Mouse (Mus musculus) urinary bladder, postnatal 4 days (tissue): Measurements from ENCODE around the gene Hspa1b.
"Not testable (repeated sequence)": the region's sequence is repeated elsewhere in the genome, so short reads cannot be mapped to it uniquely, and the experiment has no call there.

ENCODE experiments used
- DNase-seq, 2 experiments: peaks; one replicate each; pipeline ENCODE4 v3.0.0; 2021 to 2022; ENCODE audit warnings: low spot score in 2 of 2

Hspa1b gene

DNA sequence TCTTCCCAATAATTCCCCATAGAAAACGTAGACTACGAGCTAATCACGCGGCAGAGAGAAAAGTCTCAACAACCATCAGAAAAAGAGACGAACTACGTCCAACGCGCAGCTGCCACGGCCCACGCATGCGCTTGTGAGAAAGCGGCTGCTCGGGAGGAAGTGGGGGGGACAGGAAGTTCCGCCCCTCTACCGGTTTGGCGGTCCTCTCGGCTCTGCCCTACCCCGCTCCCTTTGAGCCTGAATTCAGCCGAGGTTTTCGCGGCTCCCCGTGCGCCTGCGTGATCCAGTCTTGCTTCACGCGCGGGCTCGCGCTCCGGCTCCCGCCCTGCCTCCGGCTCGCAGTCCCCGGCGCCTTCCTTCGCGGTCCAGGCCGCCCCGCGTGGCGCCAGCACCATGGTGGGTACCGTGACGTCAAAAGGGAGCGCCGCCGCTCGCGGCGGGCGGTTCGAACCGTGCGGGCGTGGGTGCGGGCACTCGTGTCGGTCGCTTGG is 22.7 kb upstream of the Hspa1b start, which contains the start of gene Lsm2:
TSS of gene Lsm2 (plus strand) at position 173 of the 491 bp plus-strand sequence.
- peak; percentile 88 to 89 for DNase-seq

DNA sequence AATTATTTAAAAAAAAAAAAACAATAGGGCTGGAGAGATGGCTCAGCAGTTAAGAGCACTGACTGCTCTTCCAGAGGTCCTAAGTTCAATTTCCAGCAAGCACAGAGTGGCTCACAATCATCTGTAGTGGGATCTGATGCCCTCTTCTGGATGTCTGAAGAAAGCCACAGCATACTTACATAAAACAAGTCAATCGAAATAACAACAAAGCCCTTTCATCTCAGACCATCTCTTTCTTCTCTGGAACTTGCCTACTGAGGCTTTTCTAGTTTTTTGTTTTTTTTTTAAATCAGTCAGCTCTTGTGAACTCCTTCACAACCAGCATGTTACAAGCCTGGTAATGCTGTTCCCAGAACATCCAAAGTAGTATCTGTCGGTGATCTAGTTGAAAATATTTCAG is 21.6 kb upstream of the Hspa1b start:
- DNase-seq = no peak

DNA sequence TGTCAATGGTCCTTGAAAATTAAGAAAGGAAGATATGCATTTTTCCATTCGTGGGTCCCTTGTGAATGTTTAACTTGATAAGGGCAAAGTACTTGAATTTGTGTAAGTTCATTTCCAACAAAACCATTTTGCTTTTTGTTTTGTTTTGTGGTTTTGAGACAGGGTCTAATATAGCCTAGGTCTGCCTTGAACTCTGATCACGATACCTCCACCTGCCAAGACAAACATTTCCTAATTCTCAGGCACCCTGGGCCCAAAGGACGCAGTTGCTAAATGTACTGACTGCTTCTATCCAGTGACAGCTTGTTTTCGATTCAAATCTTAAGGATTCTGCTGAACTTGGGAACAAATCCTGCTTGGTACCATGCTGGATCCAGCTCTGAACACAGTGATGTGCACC is 20.6 kb upstream of the Hspa1b start:
- no peak for DNase-seq

DNA sequence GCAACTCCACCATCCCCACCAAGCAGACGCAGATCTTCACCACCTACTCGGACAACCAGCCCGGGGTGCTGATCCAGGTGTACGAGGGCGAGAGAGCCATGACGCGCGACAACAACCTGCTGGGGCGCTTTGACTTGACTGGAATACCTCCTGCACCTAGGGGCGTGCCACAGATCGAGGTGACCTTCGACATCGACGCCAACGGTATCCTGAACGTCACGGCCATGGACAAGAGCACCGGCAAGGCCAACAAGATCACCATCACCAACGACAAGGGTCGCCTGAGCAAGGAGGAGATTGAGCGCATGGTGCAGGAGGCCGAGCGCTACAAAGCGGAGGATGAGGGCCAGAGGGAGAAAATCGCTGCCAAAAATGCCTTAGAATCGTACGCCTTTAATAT is 19.2 kb upstream of the Hspa1b start:
- DNase-seq = no peak

DNA sequence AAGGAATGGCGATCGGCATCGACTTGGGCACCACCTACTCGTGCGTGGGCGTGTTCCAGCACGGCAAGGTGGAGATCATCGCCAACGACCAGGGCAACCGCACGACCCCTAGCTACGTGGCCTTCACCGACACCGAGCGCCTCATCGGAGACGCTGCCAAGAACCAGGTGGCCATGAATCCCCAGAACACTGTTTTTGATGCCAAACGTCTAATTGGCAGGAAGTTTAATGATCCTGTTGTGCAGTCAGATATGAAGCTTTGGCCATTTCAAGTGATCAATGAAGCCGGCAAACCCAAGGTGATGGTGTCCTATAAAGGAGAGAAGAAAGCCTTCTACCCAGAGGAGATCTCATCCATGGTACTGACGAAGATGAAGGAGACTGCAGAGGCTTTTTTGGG is 18.0 kb upstream of the Hspa1b start:
- no peak for DNase-seq

DNA sequence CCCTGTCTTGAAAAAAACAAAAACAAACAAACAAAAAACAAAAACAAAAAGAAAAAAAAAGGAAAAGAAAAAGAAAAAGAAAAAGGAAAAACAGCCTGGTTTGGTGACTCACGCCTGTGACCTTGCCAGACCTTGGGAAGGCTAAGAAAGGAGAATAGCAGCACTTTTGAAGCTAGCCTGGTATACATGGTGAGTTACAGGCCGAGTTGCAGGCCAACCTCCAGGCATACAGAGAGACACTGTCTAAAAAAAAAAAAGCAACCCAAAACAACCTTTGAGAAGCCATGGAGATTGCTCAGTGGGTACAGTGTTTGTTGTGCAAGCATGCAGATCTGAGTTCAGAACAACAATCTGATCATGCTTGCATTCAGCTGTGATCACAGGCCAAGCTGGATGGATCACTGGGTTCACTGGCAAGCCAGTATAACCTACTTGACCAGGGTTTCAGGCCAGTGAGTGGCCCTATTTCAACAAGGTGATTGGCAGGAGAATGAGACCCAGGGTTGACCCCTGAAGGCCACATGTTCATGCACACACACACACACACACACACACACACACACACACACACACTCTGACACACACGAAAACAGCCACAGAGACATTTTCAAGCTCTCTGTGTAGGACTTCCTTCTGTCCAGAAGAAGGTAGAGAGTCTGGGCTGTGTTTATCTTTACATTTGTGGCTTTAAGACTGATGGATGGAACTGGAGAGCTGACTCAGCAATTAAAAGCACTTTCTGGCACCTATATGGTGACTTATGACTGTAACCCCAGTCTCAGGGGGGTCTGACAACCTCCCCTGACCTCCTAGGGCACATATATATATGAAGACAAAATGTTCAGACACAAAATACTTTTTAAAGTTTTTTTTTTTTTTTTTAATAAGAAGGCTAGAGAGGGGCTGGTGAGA is 16.8 kb upstream of the Hspa1b start:
- no peak for DNase-seq

DNA sequence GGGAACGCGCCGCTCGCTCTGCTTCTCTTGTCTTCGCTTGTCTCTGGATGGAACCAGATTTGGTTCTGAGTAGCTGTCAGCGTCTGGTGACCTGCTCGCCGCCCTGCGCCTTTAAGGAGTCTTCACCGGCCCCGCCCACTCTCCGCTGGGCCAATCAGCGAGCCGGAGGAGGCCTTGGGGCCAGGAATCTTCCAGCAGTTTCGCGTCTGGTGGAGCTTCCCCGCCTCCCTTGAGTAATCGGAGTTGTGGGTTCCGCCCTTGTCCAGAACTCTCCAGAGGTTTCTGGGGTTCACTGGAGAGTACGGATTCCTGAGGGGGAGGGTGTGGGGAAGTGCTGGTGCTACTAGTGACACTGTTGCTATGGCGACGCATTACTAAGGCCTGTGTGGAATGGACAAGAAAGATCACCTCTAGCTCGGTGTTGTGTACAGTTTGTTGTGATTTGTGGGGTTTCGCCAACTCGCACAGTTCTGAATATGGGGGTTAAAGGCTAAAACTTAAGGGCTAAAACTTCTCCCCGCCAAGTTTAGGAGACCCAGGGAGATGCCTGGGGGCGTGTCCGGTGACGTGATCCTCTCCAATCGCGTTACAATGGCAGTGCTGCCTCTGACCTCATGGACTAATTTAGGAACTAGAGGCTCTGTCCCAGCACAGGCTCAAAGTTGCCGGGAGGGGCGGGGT is 13.2 kb upstream of the Hspa1b start, which contains the start of the genes Hspa1a and Hspa1l:
TSS of gene Hspa1a (minus strand) at position 88 of the 681 bp plus-strand sequence.
TSS of gene Hspa1l (plus strand) at position 635 of the 681 bp plus-strand sequence.
- DNase-seq = peak; percentile 74 to 81

DNA sequence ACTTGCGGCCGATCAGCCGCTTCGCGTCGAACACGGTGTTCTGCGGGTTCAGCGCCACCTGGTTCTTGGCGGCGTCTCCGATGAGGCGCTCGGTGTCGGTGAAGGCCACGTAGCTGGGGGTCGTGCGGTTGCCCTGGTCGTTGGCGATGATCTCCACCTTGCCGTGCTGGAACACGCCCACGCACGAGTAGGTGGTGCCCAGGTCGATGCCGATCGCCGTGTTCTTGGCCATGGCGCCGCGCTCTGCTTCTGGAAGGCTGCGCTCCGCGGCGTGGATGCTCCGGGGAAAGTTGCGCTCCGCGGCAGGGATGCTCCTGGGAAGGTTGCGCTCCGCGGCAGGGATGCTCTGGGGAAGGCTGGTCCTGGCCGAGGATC is 12.6 kb upstream of the Hspa1b start:
- DNase-seq = not testable (repeated sequence)

DNA sequence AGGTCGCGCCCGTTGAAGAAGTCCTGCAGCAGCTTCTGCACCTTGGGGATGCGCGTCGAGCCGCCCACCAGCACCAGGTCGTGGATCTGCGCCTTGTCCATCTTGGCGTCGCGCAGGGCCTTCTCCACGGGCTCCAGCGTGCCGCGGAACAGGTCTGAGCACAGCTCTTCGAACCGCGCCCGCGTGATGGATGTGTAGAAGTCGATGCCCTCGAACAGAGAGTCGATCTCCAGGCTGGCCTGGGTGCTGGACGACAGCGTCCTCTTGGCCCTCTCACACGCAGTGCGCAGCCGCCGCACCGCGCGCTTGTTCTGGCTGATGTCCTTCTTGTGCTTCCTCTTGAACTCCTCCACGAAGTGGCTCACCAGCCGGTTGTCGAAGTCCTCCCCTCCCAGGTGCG is 11.8 kb upstream of the Hspa1b start:
- DNase-seq = not testable (repeated sequence)

DNA sequence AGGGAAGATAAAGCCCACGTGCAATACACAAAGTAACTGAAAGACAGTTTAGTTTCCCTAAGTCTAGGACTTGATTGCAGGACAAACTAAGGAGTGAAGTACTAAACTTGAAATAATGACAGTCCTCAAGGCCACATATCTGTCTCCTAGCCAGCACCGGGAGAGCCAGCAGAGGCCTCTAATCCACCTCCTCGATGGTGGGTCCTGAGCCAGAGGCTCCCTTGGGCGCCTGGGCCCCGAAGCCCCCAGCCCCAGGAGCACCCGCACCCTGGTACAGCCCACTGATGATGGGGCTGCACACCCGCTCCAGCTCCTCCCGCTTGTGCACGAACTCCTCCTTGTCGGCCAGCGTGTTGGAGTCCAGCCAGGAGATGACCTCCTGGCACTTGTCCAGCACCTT is 10.8 kb upstream of the Hspa1b start, which contains the start of gene Gm20481:
TSS of gene Gm20481 (plus strand) at position 91 of the 400 bp plus-strand sequence.
- DNase-seq = not testable (repeated sequence)

DNA sequence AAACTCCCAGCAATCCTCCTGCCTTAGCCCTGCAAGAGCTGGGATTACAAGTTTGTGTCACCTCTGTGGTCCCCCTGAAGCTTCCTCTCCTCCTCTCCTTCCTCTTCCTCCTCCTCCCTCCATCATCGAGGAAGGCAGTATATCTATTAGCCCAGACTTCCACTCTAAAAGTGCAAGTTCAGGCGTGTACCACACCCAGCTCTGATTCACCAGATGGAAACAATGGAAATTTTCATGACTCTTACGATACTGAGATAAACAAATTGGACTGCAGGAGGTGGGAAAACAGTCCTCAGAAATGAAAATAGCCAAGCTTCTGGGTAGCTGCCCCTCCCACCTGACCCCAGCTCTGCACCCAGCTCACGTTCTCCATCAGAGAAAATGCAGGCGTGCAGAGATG is 6.6 kb upstream of the Hspa1b start:
- DNase-seq = no peak

DNA sequence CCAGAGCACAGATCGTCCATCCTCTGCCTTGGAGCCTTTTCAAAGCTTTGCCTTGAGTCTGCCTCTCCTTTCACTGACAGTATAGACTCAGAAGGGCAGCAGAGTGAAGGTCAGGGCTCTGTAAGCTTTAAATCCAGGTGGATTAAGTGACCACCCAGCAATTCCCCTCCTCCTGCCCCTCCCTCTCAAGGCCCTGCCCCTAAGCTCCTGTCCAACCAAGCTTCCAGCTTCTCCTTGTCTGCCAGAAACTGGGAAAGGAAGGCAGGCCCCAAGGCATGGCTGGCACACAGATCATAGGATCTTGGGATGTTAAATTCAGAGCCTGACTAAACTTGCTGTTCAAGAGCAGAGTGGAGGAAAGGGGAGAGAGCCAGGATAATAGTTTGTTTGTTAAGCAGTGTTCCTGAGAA is 5.6 kb upstream of the Hspa1b start:
- DNase-seq = peak in 1 of 2 experiments; percentile 37

DNA sequence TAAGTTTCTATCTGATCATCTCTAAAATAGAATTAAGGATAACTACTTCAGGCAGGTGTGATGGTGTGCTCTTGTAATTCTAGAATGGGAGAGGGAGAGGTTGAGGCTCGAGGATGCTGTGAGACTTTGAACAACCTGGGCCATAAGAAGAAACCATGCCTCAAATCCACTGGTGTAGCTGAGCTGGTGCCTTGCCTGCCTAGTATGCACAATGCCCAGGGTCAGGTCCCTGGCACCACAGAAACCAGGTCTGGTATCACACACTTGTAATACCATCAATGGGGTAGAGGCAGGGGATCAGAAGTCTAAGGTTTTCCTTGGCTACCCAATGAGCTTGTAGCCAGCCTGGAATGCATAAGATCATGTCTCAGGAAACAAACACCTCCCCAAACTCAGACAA is 3.8 kb upstream of the Hspa1b start:
- DNase-seq = no peak

DNA sequence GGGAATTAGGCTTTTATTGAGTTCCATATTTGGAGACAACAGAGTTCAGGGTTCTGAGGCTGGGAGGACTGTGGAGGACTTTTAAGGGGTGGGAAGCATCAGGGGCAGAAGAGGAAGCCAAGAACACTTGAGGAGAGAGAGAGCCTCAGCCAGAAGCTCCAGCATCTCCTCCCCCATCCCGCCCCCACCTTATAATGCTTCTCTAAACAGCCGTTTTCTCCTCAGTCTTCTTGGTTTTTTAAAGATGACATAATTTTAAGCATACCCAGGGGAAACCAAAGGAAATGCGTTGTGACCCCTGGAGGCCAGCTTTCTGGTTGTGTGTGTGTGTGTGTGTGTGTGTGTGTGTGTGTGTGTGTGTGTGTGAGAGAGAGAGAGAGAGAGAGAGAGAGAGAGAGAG is 3.1 kb upstream of the Hspa1b start:
- DNase-seq = no peak

DNA sequence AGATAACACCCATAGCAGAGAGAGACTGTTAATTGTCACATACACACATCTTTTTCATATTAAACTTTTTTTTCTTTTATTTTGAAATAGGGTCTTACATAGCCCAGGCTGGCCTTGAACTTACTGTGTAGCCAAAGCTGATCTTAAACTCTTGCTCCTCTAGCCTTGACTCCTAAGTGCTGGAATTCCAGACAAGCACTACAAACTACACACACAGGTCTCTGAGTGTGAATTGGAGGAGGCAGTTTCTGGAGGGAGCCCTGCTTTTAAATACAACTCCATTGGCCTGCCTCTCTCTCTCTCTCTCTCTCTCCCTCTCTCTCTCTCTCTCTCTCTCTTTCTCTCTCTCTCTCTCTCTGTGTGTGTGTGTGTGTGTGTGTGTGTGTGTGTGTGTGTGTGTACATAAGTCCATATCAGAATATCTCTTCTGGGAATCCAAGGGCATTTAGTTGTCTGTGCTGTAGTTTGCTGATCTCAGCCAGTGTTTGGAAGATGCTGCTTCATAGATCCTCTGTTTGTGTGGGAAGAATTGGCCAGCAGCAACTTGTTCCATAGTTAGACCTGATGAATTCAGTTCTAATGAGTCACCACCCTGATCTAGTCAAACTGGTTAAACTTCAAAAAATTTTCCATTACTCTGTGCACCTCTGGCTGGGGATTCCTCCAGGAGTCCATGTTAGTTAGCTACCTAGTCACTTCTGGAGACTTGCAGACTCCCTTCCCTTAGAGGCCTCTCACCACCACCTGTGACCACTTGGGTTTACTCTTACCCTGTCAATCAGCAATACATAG is 1.9 kb upstream of the Hspa1b start:
- no peak for DNase-seq

DNA sequence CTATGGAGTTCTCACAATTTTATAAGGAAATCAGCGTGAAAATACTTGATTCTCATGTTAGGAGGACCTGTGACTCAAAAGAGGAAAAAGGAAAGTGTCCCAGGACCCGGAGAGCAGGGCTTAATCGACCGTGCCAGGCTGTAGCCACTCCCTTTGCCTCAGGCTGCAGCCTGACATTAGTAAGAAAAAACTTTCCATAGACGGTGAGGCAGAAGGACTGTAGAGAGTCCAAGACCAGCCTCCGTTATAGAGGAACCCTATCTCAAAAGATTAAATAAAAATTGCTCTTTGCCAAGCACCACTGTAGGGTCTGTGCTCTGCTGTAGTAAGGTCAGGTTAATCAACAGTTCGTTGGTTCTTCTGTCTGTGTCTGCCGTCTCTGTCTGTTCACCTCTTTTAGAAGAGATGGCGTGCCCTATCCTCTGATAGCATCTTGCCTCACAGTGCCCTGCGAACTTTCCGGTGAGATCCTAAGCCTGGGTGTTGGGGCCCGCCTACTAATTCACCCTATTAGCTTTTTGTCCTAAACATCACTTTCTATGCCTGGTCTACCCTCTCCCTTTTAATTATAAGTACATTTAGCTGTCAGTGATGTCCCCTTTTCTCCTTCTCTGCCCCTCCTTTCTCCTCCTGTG is 960 bp upstream of the Hspa1b start:
- no peak for DNase-seq

DNA sequence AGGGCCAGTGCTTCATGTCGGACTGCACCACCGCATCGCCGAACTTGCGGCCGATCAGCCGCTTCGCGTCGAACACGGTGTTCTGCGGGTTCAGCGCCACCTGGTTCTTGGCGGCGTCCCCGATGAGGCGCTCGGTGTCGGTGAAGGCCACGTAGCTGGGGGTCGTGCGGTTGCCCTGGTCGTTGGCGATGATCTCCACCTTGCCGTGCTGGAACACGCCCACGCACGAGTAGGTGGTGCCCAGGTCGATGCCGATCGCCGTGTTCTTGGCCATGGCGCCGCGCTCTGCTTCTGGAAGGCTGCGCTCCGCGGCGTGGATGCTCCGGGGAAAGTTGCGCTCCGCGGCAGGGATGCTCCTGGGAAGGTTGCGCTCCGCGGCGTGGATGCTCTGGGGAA is 306 bp downstream of the Hspa1b start:
- not testable (repeated sequence) for DNase-seq

DNA sequence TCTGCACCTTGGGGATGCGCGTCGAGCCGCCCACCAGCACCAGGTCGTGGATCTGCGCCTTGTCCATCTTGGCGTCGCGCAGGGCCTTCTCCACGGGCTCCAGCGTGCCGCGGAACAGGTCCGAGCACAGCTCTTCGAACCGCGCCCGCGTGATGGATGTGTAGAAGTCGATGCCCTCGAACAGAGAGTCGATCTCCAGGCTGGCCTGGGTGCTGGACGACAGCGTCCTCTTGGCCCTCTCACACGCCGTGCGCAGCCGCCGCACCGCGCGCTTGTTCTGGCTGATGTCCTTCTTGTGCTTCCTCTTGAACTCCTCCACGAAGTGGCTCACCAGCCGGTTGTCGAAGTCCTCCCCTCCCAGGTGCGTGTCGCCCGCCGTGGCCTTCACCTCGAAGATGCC is 1.1 kb downstream of the Hspa1b start:
- DNase-seq = not testable (repeated sequence)

DNA sequence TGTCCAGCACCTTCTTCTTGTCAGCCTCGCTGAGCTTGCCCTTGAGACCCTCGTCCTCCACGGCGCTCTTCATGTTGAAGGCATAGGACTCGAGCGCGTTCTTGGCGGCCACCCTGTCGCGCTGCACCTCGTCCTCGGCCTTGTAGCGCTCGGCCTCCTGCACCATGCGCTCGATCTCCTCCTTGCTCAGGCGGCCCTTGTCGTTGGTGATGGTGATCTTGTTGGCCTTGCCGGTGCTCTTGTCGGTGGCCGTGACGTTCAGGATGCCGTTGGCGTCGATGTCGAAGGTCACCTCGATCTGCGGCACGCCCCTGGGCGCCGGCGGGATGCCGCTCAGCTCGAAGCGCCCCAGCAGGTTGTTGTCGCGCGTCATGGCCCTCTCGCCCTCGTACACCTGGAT is 1.7 kb downstream of the Hspa1b start:
- not testable (repeated sequence) for DNase-seq

DNA sequence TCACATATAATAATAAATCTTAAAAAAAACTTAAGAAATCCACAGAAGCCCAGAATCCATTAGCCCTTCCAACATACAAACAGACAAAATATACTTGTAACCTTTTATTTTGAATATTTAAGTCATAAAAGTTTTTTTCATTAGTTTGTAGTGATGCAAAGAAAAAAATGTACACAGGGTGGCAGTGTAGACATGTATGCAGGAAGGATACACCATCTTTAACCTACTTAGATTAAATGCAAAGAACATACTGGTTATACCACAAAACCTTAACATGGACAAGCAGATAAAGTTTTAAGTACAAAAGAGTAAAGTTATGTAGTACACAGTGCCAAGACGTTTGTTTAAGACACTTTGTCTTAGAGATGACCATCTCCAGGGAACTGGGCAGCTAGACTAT is 2.7 kb downstream of the Hspa1b start:
- DNase-seq = no peak

DNA sequence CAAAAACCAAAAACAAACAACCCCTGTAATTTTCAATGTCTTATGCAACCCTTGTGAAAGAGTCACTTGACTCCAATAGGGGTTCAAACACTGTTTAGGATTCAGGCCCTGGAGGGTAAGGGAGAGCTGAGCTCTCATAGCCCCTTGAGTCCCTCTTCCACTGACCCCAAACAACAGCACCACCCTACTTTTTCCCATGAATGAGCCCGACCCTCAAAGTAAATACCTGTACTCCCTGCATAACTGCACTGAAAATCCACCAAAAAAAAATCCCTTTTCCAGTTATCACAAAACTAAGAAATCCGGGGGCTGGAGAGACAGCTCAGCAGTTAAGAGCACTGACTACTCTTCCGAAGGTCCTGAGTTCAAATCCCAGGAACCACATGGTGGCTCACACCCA is 3.2 kb downstream of the Hspa1b start:
- DNase-seq = no peak
